Mouse (Mus musculus) layer of hippocampus, postnatal 10 days (tissue): Measurements from ENCODE around the gene Snx14. TPM values are rescaled to one million over a fixed set of nuclear protein-coding genes. Genes with fewer than 3 reads are reported as not detected.

Source experiments
- DNase-seq, 2 experiments: peaks; one replicate each; pipeline ENCODE4 v3.0.0; 2021; ENCODE audit warnings: low spot score in 2 of 2
- total RNA-seq, 2 experiments: library from RNA; stranded (reverse); gene quantifications; 2 replicates each; pipeline ENCODE4 v1.2.3; 2021

Gene Snx14
- total RNA-seq, 2 experiments from 2014 or later, result 49.0 to 52.6 TPM

DNA sequence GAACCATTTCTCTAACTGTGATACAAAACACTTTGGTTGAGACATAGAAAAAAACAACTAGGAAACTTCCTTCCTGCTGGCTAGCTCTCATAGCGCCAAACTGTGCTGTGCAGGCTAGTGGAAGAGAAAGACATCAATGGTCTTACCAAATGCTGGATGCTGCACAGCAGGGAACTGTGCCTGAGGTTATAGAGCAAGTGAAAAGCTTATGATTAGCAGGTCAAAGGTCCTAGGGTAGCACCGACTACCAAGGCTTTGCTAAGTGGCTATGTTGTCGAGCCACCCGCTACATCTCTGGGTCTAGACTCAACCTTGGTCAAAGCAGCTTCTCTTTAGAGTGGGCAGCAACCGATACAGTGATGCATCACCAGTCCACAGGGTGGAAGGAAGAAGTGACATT, 49.9 kb downstream of the Snx14 start:
- no peak for DNase-seq

DNA sequence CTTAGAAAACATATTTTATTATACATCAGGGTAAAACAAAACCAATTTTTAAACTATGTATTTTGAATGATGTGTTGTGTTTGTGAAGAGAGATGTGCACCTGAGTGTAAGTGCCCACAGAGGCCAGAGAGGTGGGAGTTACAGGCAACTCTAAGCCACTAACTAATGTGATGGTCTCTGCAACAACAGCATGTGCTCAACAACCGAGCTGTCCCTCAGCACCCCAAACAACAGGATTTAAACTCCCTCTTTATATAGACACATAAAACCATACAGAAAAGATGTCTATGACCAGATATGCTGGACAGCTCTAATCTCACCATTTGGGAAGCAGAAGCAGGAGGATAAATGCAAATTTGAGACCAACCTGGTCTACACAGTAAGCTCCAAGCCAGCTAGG, 58.2 kb downstream of the Snx14 start:
- no peak for DNase-seq

DNA sequence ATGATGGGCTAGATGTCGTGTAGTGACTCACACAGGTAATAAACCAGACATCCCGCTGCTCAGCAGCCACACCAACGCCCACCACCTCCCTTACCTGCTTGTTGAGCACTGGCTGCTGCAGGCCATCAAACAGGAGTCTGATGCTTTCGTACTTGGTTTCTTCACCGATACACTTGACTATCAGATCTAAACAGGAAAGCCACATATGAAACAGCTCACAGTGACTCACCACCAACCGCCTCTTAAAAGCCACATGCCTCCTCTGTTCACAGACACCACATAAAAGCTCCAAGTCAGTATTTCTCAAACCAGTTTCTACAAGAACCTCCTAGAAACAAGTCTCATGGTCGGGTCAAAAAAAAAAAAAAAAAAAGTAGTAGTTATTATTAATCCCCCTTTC, 58.7 kb downstream of the Snx14 start:
- no peak for DNase-seq

DNA sequence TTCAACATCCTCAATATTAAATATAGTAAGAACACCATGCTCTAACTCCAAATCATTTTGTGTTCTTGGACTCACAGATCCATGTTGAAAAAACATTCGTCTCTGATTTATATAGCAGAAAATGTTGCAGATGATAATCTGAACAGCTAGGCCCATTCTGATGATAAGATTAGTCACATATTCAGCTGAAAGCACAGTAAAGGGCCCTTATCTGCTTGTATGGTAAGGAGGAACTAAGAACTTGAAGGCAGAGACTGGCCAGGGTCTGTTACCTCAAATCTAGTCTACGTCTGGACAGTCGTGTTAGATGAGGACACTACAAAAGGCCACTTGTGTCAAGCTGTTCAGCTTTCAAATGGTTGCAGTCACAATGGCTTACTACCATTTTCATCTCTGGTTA, 59.7 kb downstream of the Snx14 start:
- DNase-seq, result no peak

DNA sequence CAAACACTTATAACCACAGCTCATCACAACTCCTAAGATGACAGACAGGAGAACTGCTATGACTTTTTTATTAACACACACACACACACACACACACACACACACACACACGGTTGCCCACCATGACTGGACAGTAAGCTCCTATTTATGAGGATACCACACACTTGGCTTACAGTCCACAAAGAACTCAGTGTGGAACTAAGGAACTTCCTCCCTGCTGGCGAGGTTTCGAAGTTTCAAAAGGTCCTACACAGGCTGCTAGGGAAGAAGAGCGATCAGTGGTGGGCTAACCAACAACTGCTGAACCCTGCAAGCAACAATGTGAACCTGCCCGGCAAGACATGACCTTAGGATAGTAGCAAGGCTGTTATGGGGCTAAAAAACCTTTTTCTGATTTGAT, 61.3 kb downstream of the Snx14 start:
- no peak for DNase-seq

DNA sequence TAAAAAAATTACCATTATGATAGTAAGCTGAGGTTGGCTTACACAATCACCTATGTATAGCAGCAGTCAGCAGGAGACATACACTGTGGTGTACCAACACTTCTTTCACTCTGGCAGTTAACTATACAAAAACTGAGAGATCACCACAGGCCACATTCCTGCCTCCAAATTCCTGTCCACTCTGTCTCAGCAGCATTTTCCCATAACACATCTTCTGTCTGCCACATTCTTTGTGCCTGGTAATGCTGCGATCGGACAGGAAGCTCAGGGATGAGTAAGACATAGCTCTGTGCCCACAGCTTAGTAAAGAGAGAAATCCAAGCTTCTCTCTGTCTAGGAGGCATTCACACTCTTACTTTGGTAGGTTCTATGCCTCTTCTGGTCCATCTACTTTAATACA, 65.8 kb downstream of the Snx14 start:
- DNase-seq, result no peak

DNA sequence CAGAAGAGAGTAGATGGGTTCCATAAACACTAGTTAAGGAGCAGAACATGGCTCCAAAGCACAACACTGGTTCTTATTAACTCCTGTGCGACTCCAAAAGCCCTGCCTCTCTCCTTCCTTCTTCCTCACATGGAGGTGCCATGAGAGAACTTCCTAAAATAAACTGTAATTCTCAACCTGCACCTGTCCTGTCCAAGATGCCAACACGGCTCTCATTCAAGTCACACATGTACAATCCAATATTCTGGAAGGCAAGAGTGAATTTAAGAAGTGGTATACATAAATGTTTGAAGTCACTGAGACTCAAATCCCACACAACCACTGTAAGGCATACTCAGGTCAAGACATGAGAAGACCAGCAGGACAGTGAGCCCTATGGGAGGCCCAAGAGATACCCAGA, 67.6 kb downstream of the Snx14 start:
- DNase-seq, result no peak

DNA sequence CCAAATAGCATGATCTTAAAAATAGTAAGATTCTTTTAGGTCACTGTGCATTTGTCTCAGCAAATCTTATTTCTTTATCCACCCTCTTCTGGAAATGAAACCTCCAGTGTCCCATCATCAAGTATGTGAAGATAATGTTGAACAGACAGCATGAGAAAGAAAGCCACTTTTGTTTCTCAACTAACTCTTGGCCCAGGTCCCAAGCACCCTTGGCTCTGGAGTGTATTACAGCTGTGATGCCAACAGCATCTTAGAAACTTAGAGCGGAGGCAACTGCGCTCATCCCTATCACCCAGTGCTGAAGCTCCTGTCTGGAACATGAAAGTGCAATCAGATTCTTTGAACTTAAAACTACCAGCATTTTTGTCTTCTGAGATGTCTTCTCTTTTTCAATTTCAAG, 69.1 kb downstream of the Snx14 start:
- no peak for DNase-seq

DNA sequence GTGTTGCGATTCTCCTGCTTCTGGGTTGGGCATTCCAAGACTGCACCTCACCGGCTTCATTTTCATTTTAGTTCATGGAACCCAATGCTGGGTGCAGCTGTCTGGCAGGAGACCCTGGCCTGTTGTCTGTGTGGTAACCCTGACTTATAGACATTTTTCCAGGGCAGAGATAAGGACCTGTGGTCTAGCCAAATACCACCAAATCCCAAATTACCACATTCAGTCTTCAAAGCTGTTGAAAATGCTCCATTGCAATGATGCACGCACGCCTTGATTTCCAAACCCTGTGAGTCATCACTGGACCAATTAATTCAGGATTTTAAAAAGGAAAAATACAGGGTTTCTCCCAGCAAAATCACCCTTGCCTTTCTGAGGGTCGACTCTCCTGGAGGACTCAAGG, 70.3 kb downstream of the Snx14 start:
- DNase-seq, result no peak

DNA sequence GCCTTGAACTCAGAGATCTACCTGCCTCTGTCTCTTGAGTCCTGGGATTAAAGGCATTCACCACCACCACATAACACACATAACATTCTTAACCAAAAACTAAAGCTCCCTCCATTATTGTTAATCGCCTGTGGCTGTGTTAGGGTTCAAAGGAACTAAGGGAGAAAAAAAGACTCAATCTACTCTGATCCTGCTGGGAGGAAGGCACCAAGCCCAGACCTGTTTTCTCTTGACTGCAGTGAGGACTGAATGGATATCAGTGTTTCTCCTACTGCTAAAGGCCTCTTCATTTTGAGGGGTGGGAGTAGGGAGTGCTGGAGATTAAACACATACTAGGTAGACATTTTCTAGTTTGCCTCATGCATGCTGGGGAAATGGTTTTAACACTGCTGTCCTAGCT, 71.0 kb downstream of the Snx14 start:
- DNase-seq, result no peak

DNA sequence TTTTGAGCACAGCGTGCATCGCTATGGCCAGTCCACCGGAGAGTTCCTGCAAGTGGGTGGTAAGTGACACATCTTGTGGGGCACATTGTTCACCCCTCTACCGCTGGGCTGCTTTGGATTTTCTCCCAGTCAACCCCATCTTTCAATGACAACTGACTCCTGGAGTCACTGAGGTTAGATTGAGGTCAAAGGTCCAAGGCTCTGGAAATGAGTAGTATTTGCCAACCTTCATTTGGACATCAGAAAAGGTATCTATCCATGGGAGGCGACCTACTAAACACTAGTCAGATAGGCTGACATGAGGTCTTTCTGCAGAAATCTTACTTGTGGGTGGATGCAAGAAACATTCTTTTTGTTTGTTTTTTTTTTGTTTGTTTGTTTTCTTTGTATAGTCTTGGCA, 71.4 kb downstream of the Snx14 start:
- DNase-seq, result no peak

DNA sequence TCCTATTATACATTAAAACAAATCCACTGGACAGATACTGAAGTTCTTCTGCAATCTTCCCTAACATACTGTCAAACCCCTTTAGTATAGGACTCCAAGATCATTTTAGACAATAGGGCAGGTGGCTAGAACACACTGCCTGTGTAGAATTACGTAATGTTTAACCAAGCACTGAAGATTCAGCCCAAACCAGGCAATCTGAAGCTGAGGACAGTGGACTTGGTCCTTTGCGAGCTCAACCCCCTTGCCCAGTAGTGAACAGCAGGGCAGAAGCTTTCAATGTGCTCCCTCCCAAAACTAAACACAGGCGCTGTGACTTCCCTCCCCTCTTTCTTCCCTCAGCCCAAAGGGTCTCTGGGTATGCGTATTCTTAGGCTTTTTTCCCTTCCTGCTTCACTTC, 71.9 kb downstream of the Snx14 start:
- no peak for DNase-seq

DNA sequence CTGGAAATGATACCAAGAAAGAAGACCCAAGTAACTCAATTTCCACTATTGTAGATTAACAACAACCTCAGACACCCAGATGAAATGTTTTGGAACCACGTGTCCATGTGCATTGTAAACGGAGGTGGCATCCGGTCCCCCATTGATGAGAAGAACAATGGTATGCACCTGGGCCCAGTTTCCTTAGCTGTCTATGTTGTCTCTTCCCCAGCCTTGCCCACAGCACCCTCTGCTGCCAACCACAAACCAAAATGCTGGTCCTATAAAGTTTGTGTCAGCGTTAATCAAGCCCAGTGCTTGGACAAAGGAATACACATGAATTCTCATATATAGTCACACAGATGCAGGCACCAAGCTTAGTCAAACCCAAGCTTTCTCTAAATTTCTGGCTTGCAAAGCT, 72.5 kb downstream of the Snx14 start:
- no peak for DNase-seq

DNA sequence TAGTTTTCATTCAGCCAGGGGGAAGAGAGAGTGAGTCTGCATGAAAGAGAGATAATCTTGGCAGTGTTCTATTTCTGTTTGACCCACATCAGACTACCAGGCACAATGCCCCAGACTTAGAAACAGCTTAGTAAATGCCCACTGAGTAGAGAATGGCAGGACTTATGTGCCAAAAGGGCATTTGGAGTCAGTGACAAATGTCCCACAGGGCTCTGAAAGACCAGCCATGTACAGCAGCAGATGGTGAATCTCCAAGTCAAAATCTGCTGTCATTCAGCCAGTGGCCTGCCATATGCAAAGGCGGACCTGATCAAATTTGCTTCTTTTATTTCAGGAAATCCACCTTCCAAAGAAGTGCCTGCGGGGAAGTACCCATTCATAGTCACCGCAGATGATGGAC, 75.7 kb downstream of the Snx14 start:
- no peak for DNase-seq

DNA sequence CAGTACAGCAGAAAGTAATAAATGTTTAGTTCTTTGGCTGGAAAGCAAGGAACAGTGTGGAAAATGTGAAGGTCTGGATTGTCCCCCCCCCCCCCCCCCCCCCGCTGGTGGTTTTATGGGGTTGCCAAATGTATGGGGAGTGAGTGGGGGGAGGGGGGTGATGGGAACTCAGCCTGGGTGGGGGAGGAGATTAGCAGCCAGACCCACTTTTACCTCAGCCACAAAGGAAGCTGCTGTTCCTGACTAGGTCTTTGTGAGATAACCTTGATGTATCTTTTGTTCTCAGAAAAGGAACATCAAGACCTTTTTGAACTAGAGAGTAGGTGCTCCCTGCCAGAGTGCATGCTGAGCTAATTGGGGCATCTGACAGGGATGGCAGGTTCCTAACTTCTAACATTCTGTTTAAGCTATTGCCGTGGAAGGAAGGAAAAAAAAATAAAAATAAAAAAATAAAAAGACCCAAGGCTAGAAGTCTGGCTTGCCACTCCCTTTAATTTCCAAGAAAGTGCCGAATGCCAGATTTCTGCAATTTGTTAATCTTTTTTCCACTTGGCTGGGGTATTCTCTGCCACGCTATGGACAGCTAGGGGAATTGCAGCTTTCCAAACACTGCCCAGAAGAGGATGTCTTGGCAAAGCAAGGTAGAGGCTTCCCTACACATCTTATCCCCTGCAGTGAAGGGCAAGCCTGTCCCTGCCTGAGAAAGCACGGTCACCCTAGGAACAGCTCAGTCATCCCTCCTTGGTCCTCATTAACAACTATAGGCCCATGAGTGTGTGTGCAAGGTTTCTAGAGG, 76.5 kb downstream of the Snx14 start:
- DNase-seq, result peak in 1 of 2 experiments; percentile 20

DNA sequence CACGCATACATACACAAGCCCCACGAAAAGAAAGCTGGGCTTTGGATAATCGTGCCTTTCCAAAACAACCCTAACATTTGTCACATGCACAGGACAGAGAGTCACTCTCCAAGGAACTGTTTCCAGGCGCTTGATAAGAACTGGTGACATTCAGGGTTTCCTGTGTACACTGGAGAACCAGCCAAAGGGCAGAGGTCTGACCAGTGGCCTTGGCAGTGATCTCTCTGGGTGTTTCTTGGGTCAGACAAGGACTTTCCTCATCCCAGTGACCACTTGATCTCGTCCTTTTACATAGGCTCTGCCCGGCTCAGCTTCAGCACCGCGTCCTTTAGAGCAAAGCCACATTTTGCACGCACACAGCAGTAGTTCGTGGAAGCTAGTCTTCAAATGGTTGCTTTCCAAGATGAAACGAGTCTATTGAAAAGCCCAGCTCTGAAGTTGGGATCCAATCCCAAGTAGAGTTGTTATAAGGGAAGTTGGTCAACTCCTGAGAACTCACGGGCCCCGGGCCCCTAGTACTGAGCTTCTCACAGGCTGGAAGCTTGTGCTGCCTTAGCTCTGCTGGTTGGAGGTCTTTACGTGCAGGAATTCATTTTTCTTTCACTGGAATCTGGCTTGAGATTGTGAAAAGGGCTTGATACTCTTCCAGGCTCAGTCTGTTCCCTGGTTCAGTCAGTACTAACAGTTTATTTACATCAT, 77.4 kb downstream of the Snx14 start:
- DNase-seq, result no peak

DNA sequence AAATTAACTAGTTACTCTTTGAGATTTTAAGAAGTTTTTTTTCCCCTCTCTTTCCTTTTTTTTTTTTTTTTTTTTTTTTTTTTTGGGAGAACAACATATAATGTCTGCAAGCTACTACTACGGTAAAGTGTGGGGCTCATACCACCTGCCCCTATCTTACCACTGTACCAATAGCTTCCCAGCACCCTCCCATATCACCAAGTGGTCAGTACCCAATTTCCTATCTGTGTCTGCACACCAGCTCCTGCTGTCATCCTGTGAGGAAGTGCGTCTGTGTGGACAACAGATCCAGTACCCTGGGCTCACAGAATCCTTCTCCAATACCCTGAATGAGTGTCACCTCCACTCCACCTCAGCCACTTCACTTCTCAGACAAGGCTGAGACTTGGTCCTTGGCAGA, 79.6 kb downstream of the Snx14 start:
- DNase-seq, result no peak

DNA sequence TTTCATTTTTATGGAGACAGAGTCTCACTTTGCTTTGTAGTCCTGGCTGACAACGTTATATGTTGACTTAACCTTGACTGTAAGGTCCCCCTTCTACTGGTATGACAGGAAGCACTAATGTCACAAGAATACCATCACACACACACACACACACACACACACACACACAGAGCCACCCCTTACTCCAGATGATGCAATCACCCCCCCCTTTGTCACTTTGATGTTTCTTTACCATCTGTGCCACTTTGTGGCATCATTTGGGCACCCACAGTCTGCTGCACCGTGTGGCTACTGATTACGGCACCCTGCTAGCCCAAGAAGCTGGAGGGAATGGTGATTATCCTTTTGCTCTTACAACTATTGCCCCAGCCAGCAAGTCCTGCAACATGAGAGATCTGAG, 81.6 kb downstream of the Snx14 start:
- no peak for DNase-seq

DNA sequence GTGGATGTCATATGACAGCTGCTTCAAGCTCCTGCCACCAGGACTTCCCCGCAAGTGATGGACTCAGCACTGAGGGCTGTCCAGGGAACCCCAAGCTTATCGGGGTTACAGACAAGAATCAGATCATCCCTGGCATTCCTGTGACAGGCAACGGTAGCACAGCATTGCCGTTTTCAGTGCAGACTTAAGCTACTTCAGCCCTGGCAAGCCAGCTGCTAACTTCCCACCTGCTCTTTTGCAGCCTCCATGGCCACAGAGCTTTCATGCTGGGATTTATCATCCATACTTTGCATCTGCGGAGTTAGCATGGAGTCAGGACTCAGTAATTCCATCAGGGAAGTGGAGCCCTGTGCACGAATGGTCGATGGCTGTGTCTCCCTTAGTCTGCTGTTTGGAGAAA, 85.3 kb downstream of the Snx14 start:
- DNase-seq, result no peak

DNA sequence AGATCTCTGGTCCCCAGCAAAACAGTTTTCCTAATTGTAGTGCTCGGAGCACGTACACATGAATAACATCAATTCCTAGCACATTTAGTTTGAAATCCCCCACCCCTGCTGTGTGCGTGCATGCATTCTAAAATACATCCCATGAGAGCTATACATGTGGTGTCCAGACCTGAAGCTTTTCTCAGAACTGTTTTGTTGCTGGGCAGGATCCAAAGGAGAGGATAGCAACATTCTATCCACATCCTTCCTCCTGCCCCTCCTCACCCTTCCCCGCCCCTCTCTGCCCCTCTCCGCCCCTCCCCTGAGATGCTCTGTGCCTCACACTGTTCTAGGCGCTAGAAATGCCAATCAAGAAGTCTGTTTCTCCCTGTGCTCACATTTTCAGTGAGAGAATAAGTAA, 86.0 kb downstream of the Snx14 start:
- DNase-seq, result no peak

DNA sequence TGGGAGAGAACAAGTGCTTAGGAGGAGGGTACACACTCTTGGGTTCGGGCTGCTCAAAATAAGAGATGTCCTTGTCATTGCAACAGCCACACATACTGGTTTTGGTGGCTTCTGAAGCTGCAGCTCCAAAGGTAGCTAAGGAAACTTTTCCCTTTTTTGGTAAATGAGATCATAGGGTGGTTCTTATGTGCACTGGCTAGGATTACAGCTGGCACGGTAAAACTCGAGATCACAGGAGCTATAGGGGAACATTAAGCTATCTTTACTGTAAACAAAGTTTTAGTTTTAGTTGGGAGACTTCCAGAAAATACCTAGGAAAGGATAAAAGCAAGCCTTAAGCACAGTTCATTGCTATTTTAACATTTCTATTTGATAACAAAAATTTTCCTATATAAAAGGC, 87.6 kb downstream of the Snx14 start:
- DNase-seq, result no peak

DNA sequence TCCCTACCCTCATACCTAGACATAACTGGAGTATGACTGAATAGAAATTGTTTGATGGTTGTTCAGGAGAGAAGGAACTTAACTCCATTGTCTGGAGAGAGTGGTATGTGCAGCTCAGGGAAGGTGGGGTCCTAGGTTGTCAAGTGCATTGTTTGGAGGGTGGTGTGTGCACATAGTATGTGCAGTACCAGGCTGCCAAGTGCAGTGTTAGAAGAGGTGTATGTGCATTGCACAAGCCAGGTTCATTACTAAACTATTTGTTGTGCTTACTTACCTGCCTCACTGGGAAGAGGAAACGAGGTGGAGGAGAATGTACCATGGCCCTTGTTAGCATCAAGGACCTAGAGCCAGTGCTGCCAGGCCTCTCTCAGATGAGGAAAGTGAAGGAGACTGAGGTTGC, 88.4 kb downstream of the Snx14 start:
- DNase-seq, result no peak

DNA sequence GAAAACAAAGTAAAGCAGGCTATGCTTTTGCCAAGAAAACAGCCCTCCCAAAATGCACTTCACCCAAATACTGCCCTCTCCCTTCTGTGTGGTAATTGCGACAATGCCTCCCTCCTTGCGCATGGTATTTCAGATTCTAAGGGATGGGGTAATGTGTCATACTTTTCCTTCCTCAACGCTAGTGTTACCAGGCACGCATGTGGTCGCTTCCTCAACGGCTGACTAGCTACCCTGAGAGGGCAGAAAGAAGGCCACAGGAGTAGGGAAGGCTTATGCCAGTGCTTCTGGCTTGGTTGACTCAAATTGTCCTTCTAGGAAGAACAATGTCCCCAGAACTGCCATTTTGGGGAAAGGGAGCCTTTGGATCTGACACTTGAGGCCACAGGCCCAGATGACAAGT, 90.1 kb downstream of the Snx14 start:
- DNase-seq, result no peak
